Mouse (Mus musculus) urinary bladder, postnatal 25 days (tissue): ENCODE data around the gene Cntfr.

Source experiments
- DNase-seq: peaks from one replicate; pipeline ENCODE4 v3.0.0; 2022; ENCODE audit warnings: low spot score

Gene Cntfr

GRCm38 (mm10) chr4:41677006-41677629 is 19.8 kb downstream of the Cntfr start:
- no peak for DNase-seq

- no peak for DNase-seq
These were observed 20.5 kb downstream of the Cntfr start for GRCm38 (mm10) chr4:41676248-41677005.

- DNase-seq: no peak
These were observed 23.7 kb downstream of the Cntfr start for GRCm38 (mm10) chr4:41673186-41673585.

- DNase-seq: no peak
These were observed 24.3 kb downstream of the Cntfr start for GRCm38 (mm10) chr4:41672522-41672963.

- DNase-seq: no peak
These were observed 24.9 kb downstream of the Cntfr start for GRCm38 (mm10) chr4:41671963-41672480.

- DNase-seq: no peak
These were observed 25.4 kb downstream of the Cntfr start for GRCm38 (mm10) chr4:41671500-41671899.

GRCm38 (mm10) chr4:41670836-41671235 is 26.1 kb downstream of the Cntfr start:
- DNase-seq: no peak

GRCm38 (mm10) chr4:41666646-41667045 is 30.2 kb downstream of the Cntfr start:
- DNase-seq: no peak

GRCm38 (mm10) chr4:41665009-41665675 is 31.7 kb downstream of the Cntfr start:
- DNase-seq: no peak

- no peak for DNase-seq
These were observed 32.4 kb downstream of the Cntfr start for GRCm38 (mm10) chr4:41664533-41664932.

- DNase-seq: no peak
These were observed 33.3 kb downstream of the Cntfr start for GRCm38 (mm10) chr4:41663614-41664013.

GRCm38 (mm10) chr4:41662723-41663122 is 34.2 kb downstream of the Cntfr start:
- no peak for DNase-seq

- DNase-seq: no peak
These were observed 35.9 kb downstream of the Cntfr start for GRCm38 (mm10) chr4:41660851-41661430.

- DNase-seq: no peak
These were observed 37.3 kb downstream of the Cntfr start for GRCm38 (mm10) chr4:41659556-41659955.

GRCm38 (mm10) chr4:41658566-41659384 is 38.1 kb downstream of the Cntfr start:
- DNase-seq: no peak

GRCm38 (mm10) chr4:41655525-41655924 is 41.4 kb downstream of the Cntfr start:
- no peak for DNase-seq

- DNase-seq: peak; percentile 57
These were observed 42.7 kb downstream of the Cntfr start for GRCm38 (mm10) chr4:41654217-41654616.

- DNase-seq: no peak
These were observed 43.2 kb downstream of the Cntfr start for GRCm38 (mm10) chr4:41653730-41654129.

GRCm38 (mm10) chr4:41653296-41653695 is 43.6 kb downstream of the Cntfr start:
- DNase-seq: peak; percentile 79

- DNase-seq: no peak
These were observed 48.3 kb downstream of the Cntfr start for GRCm38 (mm10) chr4:41648627-41649026.

- DNase-seq: no peak
These were observed 48.7 kb downstream of the Cntfr start for GRCm38 (mm10) chr4:41648157-41648556.

- no peak for DNase-seq
These were observed 51.4 kb downstream of the Cntfr start for GRCm38 (mm10) chr4:41645488-41645887.
